Mouse (Mus musculus): ENCODE measurements around the gene Exosc2.
"Not testable (repeated sequence)": the region's sequence is repeated elsewhere in the genome, so short reads cannot be mapped to it uniquely, and the experiment has no call there.

Gene Exosc2

GRCm38 (mm10) chr2:31667332-31667731 is 3.2 kb upstream of the Exosc2 start:
- peak; percentile 69 for DNase-seq (ENCODE audit: low read depth, low spot score)

- DNase-seq (ENCODE audit: low read depth, low spot score) = no peak
These were observed 8.1 kb downstream of the Exosc2 start for GRCm38 (mm10) chr2:31678641-31679040.

GRCm38 (mm10) chr2:31681051-31681707 is 10.7 kb downstream of the Exosc2 start:
- DNase-seq (ENCODE audit: low read depth, low spot score) = not testable (repeated sequence)

- no peak for DNase-seq (ENCODE audit: low read depth, low spot score)
These were observed 11.3 kb downstream of the Exosc2 start for GRCm38 (mm10) chr2:31681731-31682235.

GRCm38 (mm10) chr2:31683666-31684065 is 13.2 kb downstream of the Exosc2 start:
- peak; percentile 67 for DNase-seq (ENCODE audit: low read depth, low spot score)

GRCm38 (mm10) chr2:31688074-31688925 is 17.8 kb downstream of the Exosc2 start, which contains the start of gene Abl1:
TSS of gene Abl1 (plus strand) at chr2:31688376.
- peak; percentile 99 for DNase-seq (ENCODE audit: low read depth, low spot score)

- DNase-seq (ENCODE audit: low read depth, low spot score) = no peak
These were observed 18.5 kb downstream of the Exosc2 start for GRCm38 (mm10) chr2:31689045-31689444.

- no peak for DNase-seq (ENCODE audit: low read depth, low spot score)
These were observed 19.5 kb downstream of the Exosc2 start for GRCm38 (mm10) chr2:31690063-31690462.

GRCm38 (mm10) chr2:31698209-31698608 is 27.7 kb downstream of the Exosc2 start:
- DNase-seq (ENCODE audit: low read depth, low spot score) = no peak

- peak; percentile 52 for DNase-seq (ENCODE audit: low read depth, low spot score)
These were observed 30.3 kb downstream of the Exosc2 start for GRCm38 (mm10) chr2:31700545-31701446.

- no peak for DNase-seq (ENCODE audit: low read depth, low spot score)
These were observed 32.7 kb downstream of the Exosc2 start for GRCm38 (mm10) chr2:31703226-31703625.

GRCm38 (mm10) chr2:31705914-31706313 is 35.4 kb downstream of the Exosc2 start:
- DNase-seq (ENCODE audit: low read depth, low spot score) = no peak

GRCm38 (mm10) chr2:31706531-31706930 is 36.0 kb downstream of the Exosc2 start:
- no peak for DNase-seq (ENCODE audit: low read depth, low spot score)

GRCm38 (mm10) chr2:31712716-31713115 is 42.2 kb downstream of the Exosc2 start:
- DNase-seq (ENCODE audit: low read depth, low spot score) = no peak

- no peak for DNase-seq (ENCODE audit: low read depth, low spot score)
These were observed 43.3 kb downstream of the Exosc2 start for GRCm38 (mm10) chr2:31713813-31714212.

- DNase-seq (ENCODE audit: low read depth, low spot score) = no peak
These were observed 44.3 kb downstream of the Exosc2 start for GRCm38 (mm10) chr2:31714780-31715179.

- no peak for DNase-seq (ENCODE audit: low read depth, low spot score)
These were observed 45.5 kb downstream of the Exosc2 start for GRCm38 (mm10) chr2:31715985-31716384.

GRCm38 (mm10) chr2:31719202-31719880 is 48.8 kb downstream of the Exosc2 start:
- no peak for DNase-seq (ENCODE audit: low read depth, low spot score)

GRCm38 (mm10) chr2:31719944-31720343 is 49.4 kb downstream of the Exosc2 start:
- DNase-seq (ENCODE audit: low read depth, low spot score) = no peak

- DNase-seq (ENCODE audit: low read depth, low spot score) = peak; percentile 44
These were observed 50.3 kb downstream of the Exosc2 start for GRCm38 (mm10) chr2:31720783-31721182.
